Mouse (Mus musculus): ENCODE measurements around the gene Carf. TPM values are rescaled to one million over a fixed set of nuclear protein-coding genes. Genes with fewer than 3 reads are reported as not detected.
A peak's percentile ranks its signal among the peaks of the same experiment; 100 is the strongest.

Gene Carf
- total RNA-seq, 2 experiments from 2014 or later = 23.7 to 24.0 TPM

- intact Hi-C loops (cut with DNase I) = no loop called here
- no peak for DNase-seq
Observed at GRCm38 (mm10) chr1:60179376-60179775, 81.3 kb downstream of the Carf start.

GRCm38 (mm10) chr1:60179932-60180783 is 82.1 kb downstream of the Carf start, which contains the start of gene Nbeal1:
Gene Nbeal1, plus strand, starts transcription at chr1:60180599.
- peak; percentile 99 for DNase-seq
- intact Hi-C loops (cut with DNase I) = no loop called here

DNA sequence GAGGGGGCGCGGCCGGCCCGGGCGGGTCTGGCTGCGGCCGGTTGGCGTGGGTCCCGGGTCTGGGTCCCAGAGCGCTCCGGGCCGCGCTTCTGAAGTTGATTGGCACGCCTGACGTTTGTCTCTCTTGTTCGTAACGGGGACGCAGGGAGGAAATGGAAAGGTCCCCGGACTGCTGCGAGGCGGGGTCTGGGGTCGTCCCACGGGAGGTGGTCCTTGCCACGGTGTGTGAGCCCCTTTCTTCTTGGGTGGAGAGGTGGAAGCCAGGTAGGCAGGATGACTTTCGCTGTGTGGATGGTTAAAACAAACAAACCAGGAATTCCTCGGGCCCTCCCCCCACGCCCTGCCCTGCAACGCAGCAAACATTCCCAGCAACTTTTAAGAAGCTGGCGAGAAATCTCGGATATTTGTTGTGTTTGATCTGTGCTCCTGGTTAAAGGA is 82.8 kb downstream of the Carf start:
- DNase-seq = no peak

GRCm38 (mm10) chr1:60188454-60188853 is 90.4 kb downstream of the Carf start:
- DNase-seq = no peak
- intact Hi-C loops (cut with DNase I) = no loop called here

More for the DNA sequence above, 82.8 kb downstream of the Carf start:
- intact Hi-C loops (cut with DNase I) = no loop called here

- intact Hi-C loops (cut with DNase I) = no loop called here
- no peak for DNase-seq
Observed at GRCm38 (mm10) chr1:60196813-60197212, 98.8 kb downstream of the Carf start.

DNA sequence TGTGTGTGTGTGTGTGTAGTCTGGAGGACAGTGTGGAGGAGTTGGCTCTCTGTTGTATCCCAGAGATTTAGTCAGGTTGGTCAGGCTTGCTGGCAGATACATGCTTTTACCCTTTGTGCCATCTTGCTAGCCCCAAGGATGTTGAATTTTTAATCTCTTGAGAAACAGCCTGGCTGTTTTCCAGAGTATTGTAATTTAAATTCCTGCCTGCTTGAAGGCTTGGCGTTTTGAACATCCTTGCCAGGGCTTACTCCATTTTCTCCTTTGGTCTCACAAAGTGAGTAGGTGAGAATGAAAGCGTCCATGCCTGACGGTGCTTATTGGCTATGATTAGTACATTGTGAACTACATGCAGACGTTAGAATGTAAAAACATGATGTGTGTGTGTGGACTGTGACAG is 101.0 kb downstream of the Carf start:
- no peak for DNase-seq
- intact Hi-C loops (cut with DNase I) = no loop called here

Other genes with a start within 250 kb of the Carf start
- gene Fam117b, start 185.2 kb upstream of the Carf start, total RNA-seq (2021) = 10 to 100 TPM; 89.7 to 92.1 TPM
- gene Ica1l, start 55.1 kb upstream of the Carf start, total RNA-seq (2021) = 10 to 100 TPM; 49.5 to 54.3 TPM
- gene Wdr12, start 398 bp downstream of the Carf start, total RNA-seq (2021) = 10 to 100 TPM; 32.0 to 35.7 TPM
- gene Nbeal1, start 82.4 kb downstream of the Carf start, total RNA-seq (2021) = 10 to 100 TPM; 28.2 to 31.4 TPM
- gene Cyp20a1, start 245.1 kb downstream of the Carf start, total RNA-seq (2021) = 10 to 100 TPM; 13.6 to 18.1 TPM